Mouse (Mus musculus): ENCODE measurements at regions not wholly inside any gene's neighbourhood (a gene's known extent, or its start where the extent isn't known, plus 50 kb on each side); places are given as distances from the start of the nearest gene placed in this dataset.

DNA sequence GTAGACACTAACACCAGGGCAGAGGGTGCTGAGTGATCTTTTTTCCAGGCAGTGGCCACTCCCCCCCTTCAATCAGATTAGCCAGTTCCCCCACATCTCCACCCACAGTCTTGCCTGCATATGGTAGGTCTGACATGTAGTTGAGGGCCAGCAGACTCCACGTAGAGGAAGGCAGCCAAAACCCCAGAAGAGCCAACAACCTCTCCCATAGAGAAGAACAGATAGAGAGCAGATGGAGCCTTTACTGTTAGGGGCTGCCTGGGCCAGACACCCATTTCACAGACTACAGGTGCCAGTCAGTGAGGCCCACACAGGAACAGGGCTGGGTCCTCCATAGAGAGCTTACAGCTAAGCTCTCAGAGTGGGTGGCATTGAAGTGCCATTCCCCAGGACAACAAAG is 99.2 kb upstream of the E030018B13Rik start:
- TF ChIP-seq CTCF (IDR thresholded peaks at IDR 0.05): no peak
- TF ChIP-seq EP300 (IDR thresholded peaks at IDR 0.05): no peak

Data from lung, postnatal 0 days (tissue).